Mouse (Mus musculus): Measurements from ENCODE around the gene Gm20878. TPM values are rescaled to one million over a fixed set of nuclear protein-coding genes. Genes with fewer than 3 reads are reported as not detected.
"Not testable (repeated sequence)": the region's sequence is repeated elsewhere in the genome, so short reads cannot be mapped to it uniquely, and the experiment has no call there.

The Gm20878 gene
- polyA plus RNA-seq (2015; fragmentation: Nextera tagmentation; extraction: Ambion mirVana), result 10.5 and 11.7 TPM in 2 replicates

DNA sequence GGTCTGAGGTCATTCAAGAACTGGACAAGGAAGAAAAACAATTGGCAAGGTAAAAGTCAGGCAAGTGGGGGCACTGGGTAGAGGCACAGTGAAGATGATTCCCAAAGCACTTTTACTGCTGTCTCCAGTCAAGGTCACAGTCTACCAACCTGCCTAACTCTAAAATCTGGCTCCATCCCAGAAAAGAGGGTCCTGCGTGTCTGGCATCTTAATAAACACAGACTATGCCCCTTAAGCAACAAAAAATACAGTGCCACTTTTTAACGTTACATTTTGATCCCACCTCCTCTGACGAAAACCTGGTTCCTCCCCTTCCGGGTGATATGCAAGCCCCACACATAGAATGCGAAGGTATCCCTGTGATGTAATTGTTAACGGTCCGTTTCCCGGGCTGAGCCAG is at the start of gene Gm20878:
Gene Gm20878, plus strand, starts transcription at position 301 of the 400 bp plus-strand sequence.
- H3K4me1 ChIP-seq; H3K27ac ChIP-seq (replicated peaks); H3K4me3 ChIP-seq (replicated peaks); H3K9ac ChIP-seq (replicated peaks); H3K27me3 ChIP-seq (replicated peaks); ATAC-seq (ENCODE audit: low FRiP score); H3K9me3 ChIP-seq (replicated peaks); H3K4me2 ChIP-seq; H3K36me3 ChIP-seq: not testable (repeated sequence)
- no CpG with 5 or more reads among the region's 8 CpGs for WGBS

DNA sequence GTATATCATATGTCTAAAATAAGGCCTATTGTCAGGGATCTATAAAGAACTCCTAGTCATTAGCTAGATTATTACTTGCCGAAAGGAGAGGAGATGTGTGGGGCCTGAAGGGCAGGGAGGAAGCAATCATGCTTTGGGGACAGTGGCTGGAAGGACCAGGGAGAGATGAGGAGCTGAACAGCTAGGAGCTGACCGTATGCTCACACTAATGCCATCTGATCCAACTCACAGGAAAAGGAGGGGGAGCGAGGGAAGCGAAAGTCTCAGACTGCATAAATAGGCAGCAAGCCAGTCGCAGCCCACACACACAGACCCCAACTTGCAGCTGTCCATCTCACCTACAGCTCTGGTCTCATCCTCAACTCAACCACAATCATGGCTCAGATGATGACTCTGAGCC is 38.1 kb upstream of the Gm20878 start, which contains the start of gene Gm21541:
Gene Gm21541, plus strand, starts transcription at position 301 of the 400 bp plus-strand sequence.
- H3K27me3 ChIP-seq (replicated peaks); H3K4me1 ChIP-seq: not testable (repeated sequence)

GRCm38 (mm10) chr4:41965758-41966157 is 24.4 kb downstream of the Gm20878 start, which contains the start of gene Fam205a4:
Gene Fam205a4, plus strand, starts transcription at chr4:41966058.
- H3K36me3 ChIP-seq; H3K9me3 ChIP-seq (replicated peaks); H3K4me3 ChIP-seq (replicated peaks); H3K27me3 ChIP-seq (replicated peaks); H3K27ac ChIP-seq (replicated peaks); ATAC-seq (ENCODE audit: low FRiP score); H3K9ac ChIP-seq (replicated peaks); H3K4me2 ChIP-seq; H3K4me1 ChIP-seq: not testable (repeated sequence)
- WGBS, result no CpG with 5 or more reads among the region's 1 CpGs

More for the DNA sequence above, 38.1 kb upstream of the Gm20878 start, which contains the start of gene Gm21541:
- H3K4me2 ChIP-seq; H3K9me3 ChIP-seq (replicated peaks); ATAC-seq (ENCODE audit: low FRiP score); H3K27ac ChIP-seq (replicated peaks); H3K4me3 ChIP-seq (replicated peaks); H3K36me3 ChIP-seq; H3K9ac ChIP-seq (replicated peaks): not testable (repeated sequence)
- WGBS, result no CpG with 5 or more reads among the region's 5 CpGs

Other genes with a start within 250 kb of the Gm20878 start
- 23.1 and 27.2 TPM in 2 replicates for gene Cntfr, start 244.5 kb upstream of the Gm20878 start, polyA plus RNA-seq (2015; fragmentation: Nextera tagmentation; extraction: Ambion mirVana)
- gene Il11ra1, start 241.6 kb upstream of the Gm20878 start, polyA plus RNA-seq (2015; fragmentation: Nextera tagmentation; extraction: Ambion mirVana), result 52.6 and 56.6 TPM in 2 replicates
- 59.3 and 61.1 TPM in 2 replicates for gene Rpp25l, start 228.0 kb upstream of the Gm20878 start, polyA plus RNA-seq (2015; fragmentation: Nextera tagmentation; extraction: Ambion mirVana)
- gene Dctn3, start 218.4 kb upstream of the Gm20878 start, polyA plus RNA-seq (2015; fragmentation: Nextera tagmentation; extraction: Ambion mirVana), result 271 and 320 TPM in 2 replicates
- gene Arid3c, start 210.4 kb upstream of the Gm20878 start, polyA plus RNA-seq (2015; fragmentation: Nextera tagmentation; extraction: Ambion mirVana), result 1.1 and 1.6 TPM in 2 replicates
- gene Galt, start 186.3 kb upstream of the Gm20878 start, polyA plus RNA-seq (2015; fragmentation: Nextera tagmentation; extraction: Ambion mirVana), result 48.4 and 54.8 TPM in 2 replicates
- 92.1 and 97.3 TPM in 2 replicates for gene Sigmar1, start 185.4 kb upstream of the Gm20878 start, polyA plus RNA-seq (2015; fragmentation: Nextera tagmentation; extraction: Ambion mirVana)
- 213 and 281 TPM in 2 replicates for gene Ccl27a, start 167.3 kb upstream of the Gm20878 start, polyA plus RNA-seq (2015; fragmentation: Nextera tagmentation; extraction: Ambion mirVana)
- 4.0 TPM in 1 of 2 replicates, not detected in the other for gene Gm21541, start 38.0 kb upstream of the Gm20878 start, polyA plus RNA-seq (2015; fragmentation: Nextera tagmentation; extraction: Ambion mirVana)
- gene Fam205a4, start 24.5 kb downstream of the Gm20878 start, polyA plus RNA-seq (2015; fragmentation: Nextera tagmentation; extraction: Ambion mirVana), result 1.5 and 1.6 TPM in 2 replicates
- not detected in 2 replicates for gene Gm21093, start 93.2 kb downstream of the Gm20878 start, polyA plus RNA-seq (2015; fragmentation: Nextera tagmentation; extraction: Ambion mirVana)
- not detected in 2 replicates for gene Gm3893, start 149.6 kb downstream of the Gm20878 start, polyA plus RNA-seq (2015; fragmentation: Nextera tagmentation; extraction: Ambion mirVana)
- gene Gm13304, start 173.2 kb downstream of the Gm20878 start, polyA plus RNA-seq (2015; fragmentation: Nextera tagmentation; extraction: Ambion mirVana), result not detected in 2 replicates
- 3.2 and 4.3 TPM in 2 replicates for gene Gm13306, start 211.9 kb downstream of the Gm20878 start, polyA plus RNA-seq (2015; fragmentation: Nextera tagmentation; extraction: Ambion mirVana)
- 0.79 TPM in 1 of 2 replicates, not detected in the other for gene Gm13305, start 227.0 kb downstream of the Gm20878 start, polyA plus RNA-seq (2015; fragmentation: Nextera tagmentation; extraction: Ambion mirVana)

Measured in neural tube, embryonic 15.5 days (tissue).